Mouse (Mus musculus) gastrocnemius, postnatal 4 days (tissue): ENCODE data around the gene Tex46. TPM values are rescaled to one million over a fixed set of nuclear protein-coding genes. Genes with fewer than 3 reads are reported as not detected.

ENCODE experiments used
- microRNA-seq: library from miRNA; unstranded; fragments of <30 nt; microRNA quantifications from one replicate; pipeline ENCODE4 v1.2.0, GENCODE M21; 2021
- total RNA-seq, 2 experiments: library from RNA; stranded (reverse); gene quantifications; 2 replicates each; pipeline ENCODE4 v1.2.3; 2021

Gene Tex46
- total RNA-seq, 2 experiments from 2014 or later = not detected

Small RNAs within 50 kb of the gene (microRNA-seq; reads per million reads assigned to microRNA genes)
- gene Gm22180 = not detected

Other genes starting within 250 kb of the Tex46 start
- not detected for gene Htr1d, start 186.9 kb upstream of the Tex46 start, total RNA-seq
- under 1 TPM; 0.76 to 0.91 TPM for gene 6030445D17Rik, start 148.2 kb upstream of the Tex46 start, total RNA-seq
- 10 to 100 TPM; 32.6 to 36.2 TPM for gene Luzp1, start 140.7 kb upstream of the Tex46 start, total RNA-seq
- 10 to 100 TPM; 48.6 to 52.3 TPM for gene Kdm1a, start 7.7 kb upstream of the Tex46 start, total RNA-seq
- not detected for gene Lactbl1, start 12.2 kb downstream of the Tex46 start, total RNA-seq
- gene Ephb2, start 225.6 kb downstream of the Tex46 start, total RNA-seq = 10 to 100 TPM; 12.3 to 13.5 TPM